Mouse (Mus musculus) neutrophil, adult 59 days (primary cell): ENCODE measurements around the gene Obscn. TPM values are rescaled to one million over a fixed set of nuclear protein-coding genes. Genes with fewer than 3 reads are reported as not detected.

Source experiments
- total RNA-seq, 2 experiments: library from RNA; stranded (reverse); gene quantifications; 1 replicate in 1 of 2; 2 replicates in 1 of 2; pipeline ENCODE4 v1.2.4; 2023

Obscn gene
- total RNA-seq = under 1 TPM; 0.02 TPM

DNA sequence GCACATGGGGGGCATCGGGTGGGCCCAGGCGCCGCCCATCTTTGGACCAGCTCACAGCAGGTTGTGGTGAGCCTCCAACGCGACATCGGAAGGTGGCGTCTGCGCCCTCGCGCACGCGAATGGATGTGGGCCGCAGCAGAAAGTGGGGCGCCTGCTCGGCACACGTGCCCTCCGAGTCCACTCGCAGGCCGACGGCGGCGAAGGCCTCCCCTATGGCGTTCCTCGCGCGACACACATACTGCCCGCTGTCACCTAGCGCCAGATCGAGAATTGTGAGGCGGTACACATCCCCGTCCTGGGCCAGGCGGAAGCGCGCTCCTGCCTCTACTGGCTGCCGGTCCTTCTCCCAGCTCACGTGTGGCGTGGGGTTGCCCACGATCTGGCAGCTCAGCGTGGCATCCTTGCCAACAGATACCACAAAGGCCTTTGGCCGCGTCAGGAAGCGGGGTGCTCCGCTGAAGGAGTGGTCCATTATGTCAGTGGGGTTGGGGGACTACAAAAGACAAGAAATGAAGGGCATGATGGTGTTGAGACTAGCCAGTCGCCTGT lies at the start of gene Obscn:
Gene Obscn (minus strand): TSS at position 499 of the 549 bp plus-strand sequence.

DNA sequence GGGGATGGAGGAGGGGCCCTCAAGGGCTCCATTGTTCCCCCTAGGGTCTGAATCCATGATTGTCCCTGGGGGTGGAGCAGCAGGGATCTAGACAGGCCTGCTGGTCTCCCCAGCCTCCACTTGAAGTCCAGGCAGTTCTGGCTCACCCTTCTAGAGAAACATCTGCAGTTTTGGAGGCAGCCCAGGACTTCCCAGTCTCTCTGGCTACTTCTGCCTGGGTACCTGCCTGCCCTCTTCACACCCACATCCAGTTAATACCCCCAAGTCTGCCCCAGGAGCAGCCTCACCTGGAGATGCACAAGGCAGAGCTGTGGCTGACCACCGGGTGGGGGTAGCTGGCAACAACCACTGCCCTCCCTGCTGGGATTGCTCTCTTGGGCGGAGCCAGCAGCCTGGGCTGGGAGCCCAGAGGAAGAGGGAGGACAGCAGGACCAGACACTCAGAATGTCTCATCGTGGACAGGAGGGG lies 46.7 kb upstream of the Obscn start, which contains the start of gene Gjc2:
Gene Gjc2 (minus strand): TSS at position 350 of the 468 bp plus-strand sequence.

DNA sequence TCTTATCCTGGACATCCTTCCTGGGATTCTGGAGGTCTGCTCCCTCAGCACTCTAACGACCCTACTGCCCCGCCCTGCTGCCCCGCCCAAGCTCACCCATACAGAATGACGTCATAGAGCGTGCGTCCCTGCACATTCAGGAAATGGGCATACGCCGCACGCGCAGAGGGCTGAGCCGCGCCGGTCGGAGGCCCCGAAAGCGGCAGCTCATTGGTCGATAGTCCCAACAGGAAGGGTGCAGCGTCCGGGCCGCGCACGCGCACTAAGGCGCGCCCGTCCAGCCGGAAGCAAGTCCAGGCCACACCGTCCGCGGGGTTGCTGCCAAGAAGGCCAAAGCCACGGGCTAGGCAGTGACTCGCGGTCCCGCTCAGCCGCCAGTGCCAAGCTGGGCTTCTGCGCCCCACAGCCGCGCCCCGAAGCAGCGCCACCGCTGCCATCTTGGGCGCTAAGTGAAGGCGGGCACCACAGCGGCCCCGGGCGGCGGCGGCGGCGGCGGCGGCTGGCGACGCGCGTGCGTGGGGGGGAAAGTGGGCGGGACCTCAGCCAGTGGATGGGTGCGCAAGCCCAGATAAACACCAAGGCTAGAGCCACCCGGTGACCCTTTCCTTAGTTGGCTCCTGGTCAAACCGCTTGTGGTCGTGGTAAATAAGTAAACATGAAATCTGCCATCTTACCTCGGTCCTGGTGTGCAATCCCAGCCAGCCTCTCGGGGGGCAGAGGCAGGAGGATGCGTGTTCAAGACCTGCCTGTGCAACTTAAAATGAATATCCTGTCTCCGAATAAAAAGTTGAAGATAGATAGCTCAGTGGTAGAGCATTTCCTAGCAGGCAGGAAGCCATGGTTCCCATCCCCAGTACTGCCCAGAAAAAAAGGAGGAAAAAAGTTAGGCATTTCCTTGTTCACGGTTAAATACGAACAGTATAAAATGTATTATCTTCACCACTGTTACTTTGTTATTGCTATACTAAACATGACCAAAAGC lies 27.3 kb upstream of the Obscn start, which contains the start of gene Iba57:
Gene Iba57 (minus strand): TSS at position 485 of the 982 bp plus-strand sequence.

DNA sequence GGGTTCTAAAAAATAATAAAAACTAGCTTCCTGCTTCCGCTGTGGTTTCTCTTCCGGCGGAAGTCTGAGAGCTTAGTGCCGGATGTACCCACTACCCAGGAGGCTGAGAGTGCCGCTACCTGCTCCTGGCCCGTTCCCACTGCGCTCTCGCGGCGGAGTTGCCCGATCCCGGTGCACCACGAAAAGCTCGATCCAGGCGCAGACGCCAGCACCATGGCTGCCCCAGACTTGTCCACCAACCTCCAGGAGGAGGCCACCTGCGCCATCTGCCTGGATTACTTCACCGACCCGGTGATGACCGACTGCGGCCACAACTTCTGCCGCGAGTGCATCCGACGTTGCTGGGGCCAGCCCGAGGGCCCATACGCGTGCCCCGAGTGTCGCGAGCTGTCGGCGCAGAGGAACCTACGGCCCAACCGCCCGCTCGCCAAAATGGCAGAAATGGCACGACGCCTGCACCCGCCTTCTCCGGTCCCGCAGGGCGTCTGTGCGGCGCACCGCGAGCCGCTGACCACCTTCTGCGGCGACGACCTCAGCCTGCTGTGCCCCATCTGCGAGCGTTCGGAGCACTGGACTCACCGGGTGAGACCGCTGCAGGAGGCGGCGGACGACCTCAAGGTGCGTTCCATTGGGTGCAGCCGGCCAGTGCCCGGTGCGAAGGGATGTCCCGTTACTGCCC lies 158.0 kb downstream of the Obscn start, which contains the start of gene Trim11:
Gene Trim11 (plus strand): TSS at position 67 of the 679 bp plus-strand sequence.

DNA sequence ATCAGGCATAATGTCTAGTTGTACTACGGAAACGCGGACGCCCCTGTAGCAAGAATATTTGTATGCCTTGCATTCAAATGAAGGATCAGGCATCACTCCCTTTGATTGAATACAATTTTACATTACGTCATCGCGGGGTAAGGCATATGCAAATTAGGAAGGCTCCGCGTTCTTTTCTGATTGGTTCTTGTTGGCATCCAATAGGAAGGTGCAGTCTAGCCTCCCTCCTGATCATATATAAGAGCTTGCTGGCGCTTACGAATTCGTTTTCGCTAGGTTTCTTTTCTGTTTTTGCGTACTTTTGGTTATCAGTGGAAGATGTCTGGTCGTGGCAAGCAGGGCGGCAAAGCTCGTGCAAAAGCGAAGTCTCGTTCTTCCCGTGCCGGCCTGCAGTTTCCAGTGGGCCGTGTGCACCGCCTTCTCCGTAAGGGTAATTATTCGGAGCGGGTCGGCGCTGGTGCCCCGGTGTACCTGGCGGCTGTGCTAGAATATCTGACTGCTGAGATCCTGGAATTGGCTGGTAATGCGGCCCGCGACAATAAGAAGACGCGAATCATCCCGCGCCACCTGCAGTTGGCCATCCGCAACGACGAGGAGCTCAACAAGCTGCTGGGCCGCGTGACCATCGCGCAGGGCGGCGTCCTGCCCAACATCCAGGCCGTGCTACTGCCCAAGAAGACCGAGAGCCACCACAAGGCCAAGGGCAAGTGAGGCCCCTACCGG lies 181.6 kb downstream of the Obscn start, which contains the start of the genes Hist3h2a and Trim17:
Gene Hist3h2a (plus strand): TSS at position 266 of the 723 bp plus-strand sequence.
Gene Trim17 (plus strand): TSS at position 266 of the 723 bp plus-strand sequence.

DNA sequence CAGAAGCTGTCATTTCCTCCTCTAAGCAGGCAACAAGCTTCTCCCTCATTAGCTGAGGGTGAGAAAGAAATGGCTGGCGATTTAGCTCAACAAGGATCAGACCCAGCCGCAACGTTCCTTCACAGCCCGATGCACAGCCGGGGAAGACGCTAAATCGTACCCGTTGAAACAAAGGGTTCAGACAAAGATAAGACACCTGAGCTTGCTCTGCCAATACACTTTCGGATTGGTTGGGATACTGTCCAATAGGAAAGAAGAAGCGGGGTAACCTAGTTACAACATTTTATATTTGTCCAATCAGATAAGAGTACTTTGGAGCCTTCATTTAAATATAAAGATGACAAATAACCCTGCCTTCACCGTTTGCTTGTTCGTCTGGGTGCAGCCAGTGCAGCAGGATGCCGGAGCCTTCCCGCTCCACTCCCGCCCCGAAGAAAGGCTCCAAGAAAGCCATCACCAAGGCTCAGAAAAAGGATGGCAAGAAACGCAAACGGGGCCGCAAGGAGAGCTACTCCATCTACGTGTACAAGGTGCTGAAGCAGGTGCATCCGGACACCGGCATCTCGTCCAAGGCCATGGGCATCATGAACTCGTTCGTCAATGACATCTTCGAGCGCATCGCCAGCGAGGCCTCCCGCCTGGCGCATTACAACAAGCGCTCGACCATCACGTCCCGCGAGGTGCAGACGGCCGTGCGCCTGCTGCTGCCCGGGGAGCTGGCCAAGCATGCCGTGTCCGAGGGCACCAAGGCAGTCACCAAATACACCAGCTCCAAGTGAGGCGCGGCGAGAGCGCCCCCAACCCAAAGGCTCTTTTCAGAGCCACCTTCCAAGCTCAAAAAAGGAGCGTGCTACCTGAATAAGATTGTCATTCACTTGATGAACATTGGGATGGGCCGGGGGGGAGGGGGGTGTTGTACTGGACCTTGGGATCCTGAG lies 187.4 kb downstream of the Obscn start, which contains the start of gene Hist3h2ba:
Gene Hist3h2ba (plus strand): TSS at position 379 of the 938 bp plus-strand sequence.

Other genes starting within 250 kb of the Obscn start
- gene Zfp39, start 232.2 kb downstream of the Obscn start, total RNA-seq = 1 to 10 TPM; 4.5 to 4.9 TPM
- gene Btnl10, start 218.5 kb downstream of the Obscn start, total RNA-seq = 1 to 10 TPM; 3.0 to 8.3 TPM
- gene Rnf187, start 197.5 kb downstream of the Obscn start, total RNA-seq = 10 to 100 TPM; 48.0 to 49.7 TPM
- gene Hist3h2ba, start 187.5 kb downstream of the Obscn start, total RNA-seq = 10 to 100 TPM; 14.0 to 44.6 TPM
- gene Hist3h2a, start 181.7 kb downstream of the Obscn start, total RNA-seq = 10 to 100 TPM; 56.8 to 72.0 TPM
- gene Trim17, start 181.7 kb downstream of the Obscn start, total RNA-seq = not detected
- 10 to 100 TPM; 60.6 to 63.2 TPM for gene Trim11, start 158.3 kb downstream of the Obscn start, total RNA-seq
- 1 to 10 TPM; 4.8 to 6.6 TPM for gene Iba57, start 27.3 kb upstream of the Obscn start, total RNA-seq
- not detected for gene Gjc2, start 46.8 kb upstream of the Obscn start, total RNA-seq
- 10 to 100 TPM; 12.1 to 13.2 TPM for gene Guk1, start 55.8 kb upstream of the Obscn start, total RNA-seq
- gene Mrpl55, start 66.1 kb upstream of the Obscn start, total RNA-seq = 10 to 100 TPM in 1 of 2 experiments, 1 to 10 TPM in 1; 9.3 to 13.5 TPM
- 10 to 100 TPM; 14.8 to 16.9 TPM for gene 2310033P09Rik, start 71.9 kb upstream of the Obscn start, total RNA-seq
- 100 to 1,000 TPM; 309 to 327 TPM for gene Arf1, start 91.9 kb upstream of the Obscn start, total RNA-seq
- not detected for gene Wnt3a, start 154.3 kb upstream of the Obscn start, total RNA-seq
- gene Wnt9a, start 170.5 kb upstream of the Obscn start, total RNA-seq = not detected
- gene Prss38, start 239.3 kb upstream of the Obscn start, total RNA-seq = not detected